Mouse (Mus musculus): ENCODE results near the gene Rrp15.

DNA sequence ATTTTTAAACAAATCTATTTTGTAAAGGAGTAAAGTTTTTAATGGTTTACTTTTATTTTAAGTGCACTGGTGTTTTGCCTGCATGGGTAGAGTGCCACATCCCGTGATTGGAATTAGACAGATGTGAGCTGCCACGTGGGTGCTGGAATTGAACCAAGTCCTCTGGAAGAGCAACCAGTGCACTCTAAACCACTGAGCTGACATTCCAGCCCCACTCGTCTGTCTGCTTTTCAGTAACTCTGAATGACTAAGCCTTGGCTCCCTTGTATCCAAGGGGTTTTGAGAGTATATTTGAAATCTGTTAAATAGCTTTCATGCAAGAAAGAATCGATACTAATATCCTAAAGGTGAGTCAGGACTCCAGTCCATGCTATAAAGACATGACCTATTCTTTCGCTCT lies 30.3 kb downstream of the Rrp15 start:
- TF ChIP-seq EP300 (optimal IDR thresholded peaks at IDR 0.05), result no peak
- TF ChIP-seq CTCF (IDR thresholded peaks at IDR 0.05; ENCODE audit: low read depth), result no peak
